Mouse (Mus musculus): ENCODE results near the gene Fbxo27. TPM values are rescaled to one million over a fixed set of nuclear protein-coding genes. Genes with fewer than 3 reads are reported as not detected.

Fbxo27 gene
- polyA plus RNA-seq, 1 experiment from 2014 or later = 6.8 TPM

- H3K4me3 ChIP-seq (ENCODE audit: low read depth, low read length) = peak overlapping the region; percentile 42
- WGBS = 3% methylated on average over 58 of the region's 58 CpGs
- H3K27ac ChIP-seq (ENCODE audit: low read depth) = no peak overlapping the region
- no peak for TF ChIP-seq CTCF (IDR thresholded peaks at IDR 0.05; ENCODE audit: low read depth)
- ATAC-seq (ENCODE audit: insufficient read depth) (peak; percentile 87), DNase-seq (peak; percentile 89)
- H3K9ac ChIP-seq = peak overlapping the region; percentile 43
- peaks cover 11% of the 10 kb centered on the region; the same call in 1 of the 2 replicates for H3K36me3 ChIP-seq (ENCODE audit: insufficient read depth)
- H3K27me3 ChIP-seq (ENCODE audit: insufficient read depth, low read length) = 0 out of 2 replicates have a peak, but pooled peaks cover 3% of the 10 kb centered on the region
- peaks cover 6% of the 10 kb centered on the region for H3K9me3 ChIP-seq (ENCODE audit: low read depth, low read length)
- H3K4me2 ChIP-seq = peak overlapping the region; percentile 77
- H3K4me1 ChIP-seq (ENCODE audit: insufficient read depth) = no peaks in the 10 kb centered on the region
Observed at GRCm38 (mm10) chr7:28732341-28733142, 39.9 kb downstream of the Fbxo27 start.

- peak overlapping the region; percentile 77 for H3K4me2 ChIP-seq
- H3K4me3 ChIP-seq (ENCODE audit: low read depth, low read length) = peak overlapping the region; percentile 42
- H3K9ac ChIP-seq = no peak overlapping the region
- 0 out of 2 replicates have a peak, but pooled peaks cover 3% of the 10 kb centered on the region for H3K27me3 ChIP-seq (ENCODE audit: insufficient read depth, low read length)
- DNase-seq (no peak), ATAC-seq (ENCODE audit: insufficient read depth) (no peak)
- TF ChIP-seq CTCF (IDR thresholded peaks at IDR 0.05; ENCODE audit: low read depth) = no peak
- no peaks in the 10 kb centered on the region for H3K4me1 ChIP-seq (ENCODE audit: insufficient read depth)
- no peak overlapping the region for H3K27ac ChIP-seq (ENCODE audit: low read depth)
- 20% methylated on average over 11 of the region's 11 CpGs for WGBS
- peaks cover 17% of the 10 kb centered on the region for H3K36me3 ChIP-seq (ENCODE audit: insufficient read depth)
- H3K9me3 ChIP-seq (ENCODE audit: low read depth, low read length) = peaks cover 6% of the 10 kb centered on the region
Observed at GRCm38 (mm10) chr7:28733211-28733610, 40.6 kb downstream of the Fbxo27 start.

GRCm38 (mm10) chr7:28735701-28736100 is 43.1 kb downstream of the Fbxo27 start:
- ATAC-seq (ENCODE audit: insufficient read depth) = no peak
- Histone ChIP-seq H3K4me2 (no peak overlapping the region), H3K27me3 (ENCODE audit: insufficient read depth, low read length) (0 out of 2 replicates have a peak, but pooled peaks cover 3% of the 10 kb centered on the region), H3K27ac (ENCODE audit: low read depth) (no peak overlapping the region), H3K4me3 (ENCODE audit: low read depth, low read length) (no peak overlapping the region), H3K9me3 (ENCODE audit: low read depth, low read length) (peaks cover 6% of the 10 kb centered on the region), H3K36me3 (ENCODE audit: insufficient read depth) (peaks cover 35% of the 10 kb centered on the region), H3K9ac (no peak overlapping the region), H3K4me1 (ENCODE audit: insufficient read depth) (no peaks in the 10 kb centered on the region)
- no peak for DNase-seq
- TF ChIP-seq CTCF (IDR thresholded peaks at IDR 0.05; ENCODE audit: low read depth) = no peak
- WGBS = 74% methylated on average over 6 of the region's 6 CpGs

DNA sequence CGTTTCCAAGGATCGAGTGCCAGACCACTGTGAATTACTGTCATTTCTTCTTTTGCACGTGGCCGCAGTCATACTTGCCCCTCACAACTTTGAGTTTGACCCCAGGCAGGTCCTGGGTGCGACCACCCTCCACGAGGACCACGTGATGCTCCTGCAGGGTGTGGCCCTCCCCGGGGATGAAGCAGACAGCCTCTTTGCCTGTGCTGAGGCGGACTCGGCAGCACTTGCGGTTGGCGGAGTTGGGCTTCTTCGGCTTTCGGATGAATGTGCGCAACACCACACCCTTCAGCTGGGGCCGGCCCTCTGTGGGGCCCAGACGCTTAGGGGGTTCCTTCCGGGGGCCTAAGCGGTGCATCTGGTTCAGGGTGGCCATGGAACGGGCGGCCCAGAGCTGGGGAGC is 47.2 kb downstream of the Fbxo27 start:
- no peak for ATAC-seq (ENCODE audit: insufficient read depth)
- H3K36me3 ChIP-seq (ENCODE audit: insufficient read depth) = peaks cover 38% of the 10 kb centered on the region
- no peak overlapping the region for H3K9ac ChIP-seq
- H3K4me3 ChIP-seq (ENCODE audit: low read depth, low read length) = no peak overlapping the region
- DNase-seq = no peak
- no peak for TF ChIP-seq CTCF (IDR thresholded peaks at IDR 0.05; ENCODE audit: low read depth)
- peaks cover 7% of the 10 kb centered on the region; the same call in 1 of the 2 replicates for H3K4me1 ChIP-seq (ENCODE audit: insufficient read depth)
- WGBS = 92% methylated on average over 21 of the region's 21 CpGs
- no peaks in the 10 kb centered on the region for H3K9me3 ChIP-seq (ENCODE audit: low read depth, low read length)
- no peak overlapping the region for H3K4me2 ChIP-seq
- no peaks in the 10 kb centered on the region for H3K27me3 ChIP-seq (ENCODE audit: insufficient read depth, low read length)
- H3K27ac ChIP-seq (ENCODE audit: low read depth) = no peak overlapping the region

- peak overlapping the region; percentile 76 for H3K9ac ChIP-seq
- no peaks in the 10 kb centered on the region for H3K27me3 ChIP-seq (ENCODE audit: insufficient read depth, low read length)
- no peak for ATAC-seq (ENCODE audit: insufficient read depth)
- TF ChIP-seq CTCF (IDR thresholded peaks at IDR 0.05; ENCODE audit: low read depth) = no peak
- peak overlapping the region; percentile 68 for H3K4me3 ChIP-seq (ENCODE audit: low read depth, low read length)
- H3K9me3 ChIP-seq (ENCODE audit: low read depth, low read length) = no peaks in the 10 kb centered on the region
- peak overlapping the region; percentile 65; the same call in 1 of the 2 replicates for H3K27ac ChIP-seq (ENCODE audit: low read depth)
- H3K36me3 ChIP-seq (ENCODE audit: insufficient read depth) = peaks cover 36% of the 10 kb centered on the region
- 27% methylated on average over 9 of the region's 9 CpGs for WGBS
- H3K4me2 ChIP-seq = peak overlapping the region; percentile 93
- peaks cover 7% of the 10 kb centered on the region; the same call in 1 of the 2 replicates for H3K4me1 ChIP-seq (ENCODE audit: insufficient read depth)
- no peak for DNase-seq
Observed at GRCm38 (mm10) chr7:28740949-28741348, 48.3 kb downstream of the Fbxo27 start.

GRCm38 (mm10) chr7:28741368-28741708 is 48.7 kb downstream of the Fbxo27 start:
- DNase-seq = no peak
- Histone ChIP-seq H3K9me3 (ENCODE audit: low read depth, low read length) (no peaks in the 10 kb centered on the region), H3K27ac (ENCODE audit: low read depth) (peak overlapping the region; percentile 65; the same call in 1 of the 2 replicates), H3K4me3 (ENCODE audit: low read depth, low read length) (peak overlapping the region; percentile 68), H3K9ac (peak overlapping the region; percentile 76), H3K4me1 (ENCODE audit: insufficient read depth) (peaks cover 7% of the 10 kb centered on the region; the same call in 1 of the 2 replicates), H3K27me3 (ENCODE audit: insufficient read depth, low read length) (no peaks in the 10 kb centered on the region), H3K4me2 (peak overlapping the region; percentile 93), H3K36me3 (ENCODE audit: insufficient read depth) (peaks cover 34% of the 10 kb centered on the region)
- ATAC-seq (ENCODE audit: insufficient read depth) = 0 out of 2 replicates have a peak, but pooled peaks have one; percentile 22
- no peak; the same call in 1 of the 2 replicates for TF ChIP-seq CTCF (IDR thresholded peaks at IDR 0.05; ENCODE audit: low read depth)
- WGBS = 1% methylated on average over 13 of the region's 13 CpGs

GRCm38 (mm10) chr7:28741709-28742438 is 49.2 kb downstream of the Fbxo27 start, which contains the start of the genes Mrps12 and Sars2:
Mrps12 (minus strand) TSS chr7:28741820.
Sars2 (plus strand) TSS chr7:28741992.
- H3K27ac ChIP-seq (ENCODE audit: low read depth) = peak within 1 kb of the TSS; percentile 77
- H3K4me2 ChIP-seq = peak within 1 kb of the TSS; percentile 93
- TF ChIP-seq CTCF (IDR thresholded peaks at IDR 0.05; ENCODE audit: low read depth) = peak; percentile 92
- WGBS = under 1% methylated on average over 39 of the region's 39 CpGs
- no peaks in the 10 kb centered on the region for H3K27me3 ChIP-seq (ENCODE audit: insufficient read depth, low read length)
- H3K4me3 ChIP-seq (ENCODE audit: low read depth, low read length) = peak within 1 kb of the TSS; percentile 68
- H3K4me1 ChIP-seq (ENCODE audit: insufficient read depth) = peaks cover 7% of the 10 kb centered on the region; the same call in 1 of the 2 replicates
- ATAC-seq (ENCODE audit: insufficient read depth) (peak; percentile 98), DNase-seq (peak; percentile 99)
- H3K9ac ChIP-seq = peak within 1 kb of the TSS; percentile 76
- peaks cover 37% of the 10 kb centered on the region for H3K36me3 ChIP-seq (ENCODE audit: insufficient read depth)
- H3K9me3 ChIP-seq (ENCODE audit: low read depth, low read length) = no peaks in the 10 kb centered on the region

Other genes starting within 250 kb of the Fbxo27 start
- gene Lrfn1, start 240.9 kb upstream of the Fbxo27 start, polyA plus RNA-seq (2014; fragmentation: Nextera tagmentation; extraction: Ambion mirVana) = 4.4 and 6.6 TPM in 2 replicates
- gene Ifnl2, start 182.4 kb upstream of the Fbxo27 start, polyA plus RNA-seq (2014; fragmentation: Nextera tagmentation; extraction: Ambion mirVana) = not detected in 2 replicates
- gene Ifnl3, start 170.0 kb upstream of the Fbxo27 start, polyA plus RNA-seq (2014; fragmentation: Nextera tagmentation; extraction: Ambion mirVana) = not detected in 2 replicates
- gene Sycn, start 152.0 kb upstream of the Fbxo27 start, polyA plus RNA-seq (2014; fragmentation: Nextera tagmentation; extraction: Ambion mirVana) = not detected in 2 replicates
- gene Nccrp1, start 145.6 kb upstream of the Fbxo27 start, polyA plus RNA-seq (2014; fragmentation: Nextera tagmentation; extraction: Ambion mirVana) = not detected in 2 replicates
- 27.9 and 34.0 TPM in 2 replicates for gene Samd4b, start 94.7 kb upstream of the Fbxo27 start, polyA plus RNA-seq (2014; fragmentation: Nextera tagmentation; extraction: Ambion mirVana)
- gene Pak4, start 94.7 kb upstream of the Fbxo27 start, polyA plus RNA-seq (2014; fragmentation: Nextera tagmentation; extraction: Ambion mirVana) = 46.2 and 52.5 TPM in 2 replicates
- not detected in 2 replicates for gene Acp7, start 61.5 kb upstream of the Fbxo27 start, polyA plus RNA-seq (2014; fragmentation: Nextera tagmentation; extraction: Ambion mirVana)
- 13.6 and 15.8 TPM in 2 replicates for gene Fbxo17, start 24.0 kb downstream of the Fbxo27 start, polyA plus RNA-seq (2014; fragmentation: Nextera tagmentation; extraction: Ambion mirVana)
- gene Mrps12, start 49.0 kb downstream of the Fbxo27 start, polyA plus RNA-seq (2014; fragmentation: Nextera tagmentation; extraction: Ambion mirVana) = 131 and 132 TPM in 2 replicates
- 27.9 and 31.4 TPM in 2 replicates for gene Sars2, start 49.1 kb downstream of the Fbxo27 start, polyA plus RNA-seq (2014; fragmentation: Nextera tagmentation; extraction: Ambion mirVana)
- not detected in 2 replicates for gene Ccer2, start 63.3 kb downstream of the Fbxo27 start, polyA plus RNA-seq (2014; fragmentation: Nextera tagmentation; extraction: Ambion mirVana)
- 54.0 and 59.6 TPM in 2 replicates for gene Sirt2, start 73.9 kb downstream of the Fbxo27 start, polyA plus RNA-seq (2014; fragmentation: Nextera tagmentation; extraction: Ambion mirVana)
- 31.8 and 37.4 TPM in 2 replicates for gene Nfkbib, start 74.7 kb downstream of the Fbxo27 start, polyA plus RNA-seq (2014; fragmentation: Nextera tagmentation; extraction: Ambion mirVana)
- 6.8 and 6.9 TPM in 2 replicates for gene Rinl, start 96.1 kb downstream of the Fbxo27 start, polyA plus RNA-seq (2014; fragmentation: Nextera tagmentation; extraction: Ambion mirVana)
- 254 and 255 TPM in 2 replicates for gene Hnrnpl, start 115.7 kb downstream of the Fbxo27 start, polyA plus RNA-seq (2014; fragmentation: Nextera tagmentation; extraction: Ambion mirVana)
- 127 and 133 TPM in 2 replicates for gene Ech1, start 132.4 kb downstream of the Fbxo27 start, polyA plus RNA-seq (2014; fragmentation: Nextera tagmentation; extraction: Ambion mirVana)
- 3.2 and 3.7 TPM in 2 replicates for gene Lgals4, start 141.0 kb downstream of the Fbxo27 start, polyA plus RNA-seq (2014; fragmentation: Nextera tagmentation; extraction: Ambion mirVana)
- gene Lgals7, start 171.0 kb downstream of the Fbxo27 start, polyA plus RNA-seq (2014; fragmentation: Nextera tagmentation; extraction: Ambion mirVana) = 1.0 and 1.7 TPM in 2 replicates
- gene Capn12, start 188.6 kb downstream of the Fbxo27 start, polyA plus RNA-seq (2014; fragmentation: Nextera tagmentation; extraction: Ambion mirVana) = 0.42 and 0.61 TPM in 2 replicates